Mouse (Mus musculus): ENCODE measurements at regions not wholly inside any gene's neighbourhood (a gene's known extent, or its start where the extent isn't known, plus 50 kb on each side); places are given as distances from the start of the nearest gene placed in this dataset.

DNA sequence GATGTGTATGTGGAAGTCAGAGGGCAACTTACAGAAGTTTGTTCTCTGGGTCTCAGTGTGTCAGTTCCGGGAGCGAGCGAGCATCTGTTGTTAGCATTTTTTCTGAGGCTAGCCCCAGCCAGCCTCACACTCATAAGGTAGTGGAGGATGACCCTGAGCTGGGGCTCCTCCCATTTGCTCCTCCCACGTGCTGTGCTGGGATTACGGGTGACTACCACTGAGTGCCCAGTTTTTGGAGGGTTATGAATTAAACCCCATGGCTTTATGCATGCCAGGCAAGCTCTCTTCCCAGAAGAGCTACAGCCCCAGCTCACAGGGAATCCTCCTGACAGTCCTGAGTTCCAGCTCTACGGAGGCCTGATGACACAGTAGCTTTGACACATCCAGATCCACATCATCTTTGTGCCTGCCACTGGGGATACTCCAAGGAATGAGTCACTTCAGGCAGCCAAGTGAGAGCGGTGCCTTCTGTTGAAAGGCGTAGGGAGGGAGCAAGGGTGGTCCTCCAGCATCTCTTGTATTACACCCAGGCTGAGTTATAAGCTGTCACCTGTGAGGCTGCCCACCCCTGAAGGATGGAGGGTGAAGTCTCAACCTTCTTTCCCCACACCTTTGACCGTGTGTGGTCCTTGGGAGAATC is 97.8 kb upstream of the Parp11 start:
- Histone ChIP-seq H3K27ac (ENCODE audit: insufficient read depth, low read depth, low read length, poor library complexity, severe bottlenecking) (no peak overlapping the region), H3K9ac (ENCODE audit: insufficient read depth, low read depth, low read length, poor library complexity, severe bottlenecking) (no peak overlapping the region), H3K4me1 (ENCODE audit: control insufficient read depth in 2 of 2, insufficient read depth in 2 of 2, low read length in 2 of 2, poor library complexity in 1 of 2) (no peaks in the 10 kb centered on the region), H3K4me3 (ENCODE audit: insufficient read depth in 1 of 2, low read depth in 1 of 2, low read length in 2 of 2, poor library complexity in 1 of 2, severe bottlenecking in 1 of 2) (no peak overlapping the region), H3K36me3 (ENCODE audit: control insufficient read depth, insufficient read depth, low read length, poor library complexity, severe bottlenecking) (no peaks in the 10 kb centered on the region), H3K9me3 (ENCODE audit: control insufficient read depth, insufficient read depth, low read depth, low read length) (no peaks in the 10 kb centered on the region)
- in situ Hi-C loops (cut with MboI; ENCODE audit: low sequenced_read_pairs in 2 of 2, unreplicated experiment in 2 of 2) = no loop called here
- TF ChIP-seq ZC3H11A (IDR thresholded peaks at IDR 0.05; ENCODE audit: borderline replicate concordance, low read depth, low read length) (no peak), MAFK (IDR thresholded peaks at IDR 0.05; ENCODE audit: insufficient read depth, low read depth, low read length) (no peak), CHD2 (IDR thresholded peaks at IDR 0.05; ENCODE audit: low read depth, low read length) (no peak), ZNF384 (IDR thresholded peaks at IDR 0.05; ENCODE audit: low read depth, low read length) (no peak), HCFC1 (IDR thresholded peaks at IDR 0.05; ENCODE audit: borderline replicate concordance, insufficient read depth, low read length) (no peak)
- DNase-seq (ENCODE audit: low read depth, low spot score) = no peak

GRCm38 (mm10) chr6:127349479-127350110 is 97.0 kb upstream of the Parp11 start:
- no peak overlapping the region for H3K4me3 ChIP-seq (ENCODE audit: insufficient read depth in 1 of 2, low read depth in 1 of 2, low read length in 2 of 2, poor library complexity in 1 of 2, severe bottlenecking in 1 of 2)
- no peaks in the 10 kb centered on the region for H3K4me1 ChIP-seq (ENCODE audit: control insufficient read depth in 2 of 2, insufficient read depth in 2 of 2, low read length in 2 of 2, poor library complexity in 1 of 2)
- H3K27ac ChIP-seq (ENCODE audit: insufficient read depth, low read depth, low read length, poor library complexity, severe bottlenecking) = no peak overlapping the region
- no peak for DNase-seq (ENCODE audit: low read depth, low spot score)
- no peaks in the 10 kb centered on the region for H3K9me3 ChIP-seq (ENCODE audit: control insufficient read depth, insufficient read depth, low read depth, low read length)
- TF ChIP-seq ZC3H11A (IDR thresholded peaks at IDR 0.05; ENCODE audit: borderline replicate concordance, low read depth, low read length) = no peak
- TF ChIP-seq HCFC1 (IDR thresholded peaks at IDR 0.05; ENCODE audit: borderline replicate concordance, insufficient read depth, low read length) = no peak
- TF ChIP-seq CHD2 (IDR thresholded peaks at IDR 0.05; ENCODE audit: low read depth, low read length) = no peak
- TF ChIP-seq MAFK (IDR thresholded peaks at IDR 0.05; ENCODE audit: insufficient read depth, low read depth, low read length) = no peak
- no peak for TF ChIP-seq ZNF384 (IDR thresholded peaks at IDR 0.05; ENCODE audit: low read depth, low read length)
- in situ Hi-C loops (cut with MboI; ENCODE audit: low sequenced_read_pairs in 2 of 2, unreplicated experiment in 2 of 2) = loop anchor here in 1 of 2 experiments (25.0 kb wide), 1 partner anchor 212 kb away; no protein-coding TSS in a partner anchor
- H3K36me3 ChIP-seq (ENCODE audit: control insufficient read depth, insufficient read depth, low read length, poor library complexity, severe bottlenecking) = no peaks in the 10 kb centered on the region
- no peak overlapping the region for H3K9ac ChIP-seq (ENCODE audit: insufficient read depth, low read depth, low read length, poor library complexity, severe bottlenecking)

GRCm38 (mm10) chr6:127351691-127352090 is 94.9 kb upstream of the Parp11 start:
- H3K4me3 ChIP-seq (ENCODE audit: insufficient read depth in 1 of 2, low read depth in 1 of 2, low read length in 2 of 2, poor library complexity in 1 of 2, severe bottlenecking in 1 of 2) = no peak overlapping the region
- TF ChIP-seq MAFK (IDR thresholded peaks at IDR 0.05; ENCODE audit: insufficient read depth, low read depth, low read length) = no peak
- TF ChIP-seq ZNF384 (IDR thresholded peaks at IDR 0.05; ENCODE audit: low read depth, low read length) = no peak
- TF ChIP-seq CHD2 (IDR thresholded peaks at IDR 0.05; ENCODE audit: low read depth, low read length) = no peak
- TF ChIP-seq HCFC1 (IDR thresholded peaks at IDR 0.05; ENCODE audit: borderline replicate concordance, insufficient read depth, low read length) = no peak
- no peak for TF ChIP-seq ZC3H11A (IDR thresholded peaks at IDR 0.05; ENCODE audit: borderline replicate concordance, low read depth, low read length)
- DNase-seq (ENCODE audit: low read depth, low spot score) = no peak
- no peak overlapping the region for H3K9ac ChIP-seq (ENCODE audit: insufficient read depth, low read depth, low read length, poor library complexity, severe bottlenecking)
- no peaks in the 10 kb centered on the region for H3K9me3 ChIP-seq (ENCODE audit: control insufficient read depth, insufficient read depth, low read depth, low read length)
- H3K4me1 ChIP-seq (ENCODE audit: control insufficient read depth in 2 of 2, insufficient read depth in 2 of 2, low read length in 2 of 2, poor library complexity in 1 of 2) = no peaks in the 10 kb centered on the region
- H3K27ac ChIP-seq (ENCODE audit: insufficient read depth, low read depth, low read length, poor library complexity, severe bottlenecking) = no peak overlapping the region
- no peaks in the 10 kb centered on the region for H3K36me3 ChIP-seq (ENCODE audit: control insufficient read depth, insufficient read depth, low read length, poor library complexity, severe bottlenecking)
- in situ Hi-C loops (cut with MboI; ENCODE audit: low sequenced_read_pairs in 2 of 2, unreplicated experiment in 2 of 2) = loop anchor here in 1 of 2 experiments (25.0 kb wide), 1 partner anchor 214 kb away; no protein-coding TSS in a partner anchor

GRCm38 (mm10) chr6:127355112-127355511 is 91.5 kb upstream of the Parp11 start:
- in situ Hi-C loops (cut with MboI; ENCODE audit: low sequenced_read_pairs in 2 of 2, unreplicated experiment in 2 of 2) = loop anchor here in 1 of 2 experiments (25.0 kb wide), 1 partner anchor 218 kb away; no protein-coding TSS in a partner anchor
- Histone ChIP-seq H3K36me3 (ENCODE audit: control insufficient read depth, insufficient read depth, low read length, poor library complexity, severe bottlenecking) (no peaks in the 10 kb centered on the region), H3K4me1 (ENCODE audit: control insufficient read depth in 2 of 2, insufficient read depth in 2 of 2, low read length in 2 of 2, poor library complexity in 1 of 2) (no peaks in the 10 kb centered on the region), H3K9me3 (ENCODE audit: control insufficient read depth, insufficient read depth, low read depth, low read length) (no peaks in the 10 kb centered on the region), H3K9ac (ENCODE audit: insufficient read depth, low read depth, low read length, poor library complexity, severe bottlenecking) (no peak overlapping the region), H3K4me3 (ENCODE audit: insufficient read depth in 1 of 2, low read depth in 1 of 2, low read length in 2 of 2, poor library complexity in 1 of 2, severe bottlenecking in 1 of 2) (no peak overlapping the region), H3K27ac (ENCODE audit: insufficient read depth, low read depth, low read length, poor library complexity, severe bottlenecking) (no peak overlapping the region)
- no peak for TF ChIP-seq MAFK (IDR thresholded peaks at IDR 0.05; ENCODE audit: insufficient read depth, low read depth, low read length)
- no peak for TF ChIP-seq HCFC1 (IDR thresholded peaks at IDR 0.05; ENCODE audit: borderline replicate concordance, insufficient read depth, low read length)
- TF ChIP-seq CHD2 (IDR thresholded peaks at IDR 0.05; ENCODE audit: low read depth, low read length) = no peak
- no peak for TF ChIP-seq ZNF384 (IDR thresholded peaks at IDR 0.05; ENCODE audit: low read depth, low read length)
- TF ChIP-seq ZC3H11A (IDR thresholded peaks at IDR 0.05; ENCODE audit: borderline replicate concordance, low read depth, low read length) = no peak
- no peak for DNase-seq (ENCODE audit: low read depth, low spot score)

All from ES-E14 (cell line).